Mouse (Mus musculus) embryonic stem cell, embryonic (primary cell): ENCODE data around the gene Mov10.

Experiments used
- CTCF ChIA-PET, 4 experiments: fragments of 300-600 bp in 2 of 4; fragments of 350-600 bp in 2 of 4; sonication (Branson Sonifier 250); formaldehyde crosslinking; loops; one replicate each; lab custom pipeline; 2022; ENCODE audit warnings: inconsistent platforms in 2 of 4; lab: Charles Lee
- POLR2A ChIA-PET, 4 experiments: fragments of 300-600 bp in 2 of 4; fragments of 350-600 bp in 2 of 4; sonication (Branson Sonifier 250); formaldehyde crosslinking; loops; one replicate each; lab custom pipeline; 2022; ENCODE audit warnings: antibody characterized with exemption in 4 of 4, inconsistent platforms in 1 of 4; lab: Charles Lee

The Mov10 gene

DNA sequence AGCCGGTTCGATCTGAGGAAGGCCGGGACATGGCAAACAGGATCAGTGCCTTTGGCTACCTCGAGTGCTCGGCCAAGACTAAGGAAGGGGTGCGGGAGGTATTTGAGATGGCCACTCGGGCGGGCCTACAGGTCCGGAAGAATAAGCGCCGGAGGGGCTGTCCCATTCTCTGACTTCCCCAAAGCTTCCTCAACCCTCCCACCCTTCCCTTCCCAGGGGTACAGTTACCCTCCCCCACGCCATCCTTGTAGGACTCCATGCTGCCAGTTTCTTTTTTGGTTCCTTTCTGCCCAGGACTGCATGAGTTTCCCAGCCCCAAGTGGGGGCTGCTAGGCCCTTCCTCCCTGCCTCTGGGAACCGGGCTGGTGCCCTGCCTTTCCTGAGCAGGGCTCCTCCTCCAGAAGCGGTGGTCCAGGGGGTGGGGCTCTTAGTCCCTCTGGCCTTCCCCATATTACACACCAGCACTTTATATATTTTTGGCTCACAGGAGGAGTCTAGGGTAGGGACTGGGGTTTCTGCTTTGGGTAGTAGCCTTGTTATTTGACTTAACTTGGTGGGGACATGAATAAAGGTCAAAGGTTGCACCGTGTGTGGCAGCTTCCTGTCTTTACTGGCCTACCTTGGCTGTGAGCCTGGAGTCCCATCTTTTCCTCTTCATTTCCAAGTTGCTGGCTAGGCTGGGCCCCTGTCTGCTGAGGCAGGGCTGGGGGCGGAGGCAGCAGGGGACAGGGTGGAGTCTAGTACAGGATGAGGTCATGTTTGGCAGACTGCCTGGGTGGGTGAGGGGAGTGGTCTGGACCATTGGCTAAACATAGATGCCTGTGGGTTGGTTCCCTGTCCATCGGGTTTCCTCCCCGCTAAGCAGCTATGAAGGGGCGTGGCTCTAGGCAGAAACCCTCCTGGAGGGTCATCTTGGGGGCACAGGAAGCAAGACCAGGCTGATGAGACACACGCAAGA lies 24.2 kb downstream of the Mov10 start:
- ChIA-PET CTCF (interaction anchor here (0.6 to 1.4 kb wide), 9 partner anchors 12 to 1196 kb away, joined by 3 to 7 read pairs (median 3); partner anchors contain the start of genes Fam19a3 (in 2 of the 4), Capza1 (in 1 of the 4), Ppm1j (in 1 of the 4) and St7l (in 1 of the 4)), POLR2A (interaction anchor here in 3 of 4 experiments (0.7 to 3.4 kb wide), 25 partner anchors 9 to 265 kb away, joined by 3 to 34 read pairs (median 5); partner anchors contain the start of genes Fam19a3 (in 3 of the 3), Ppm1j (in 3 of the 3), Capza1 (in 2 of the 3) and Mov10 (in 2 of the 3))

DNA sequence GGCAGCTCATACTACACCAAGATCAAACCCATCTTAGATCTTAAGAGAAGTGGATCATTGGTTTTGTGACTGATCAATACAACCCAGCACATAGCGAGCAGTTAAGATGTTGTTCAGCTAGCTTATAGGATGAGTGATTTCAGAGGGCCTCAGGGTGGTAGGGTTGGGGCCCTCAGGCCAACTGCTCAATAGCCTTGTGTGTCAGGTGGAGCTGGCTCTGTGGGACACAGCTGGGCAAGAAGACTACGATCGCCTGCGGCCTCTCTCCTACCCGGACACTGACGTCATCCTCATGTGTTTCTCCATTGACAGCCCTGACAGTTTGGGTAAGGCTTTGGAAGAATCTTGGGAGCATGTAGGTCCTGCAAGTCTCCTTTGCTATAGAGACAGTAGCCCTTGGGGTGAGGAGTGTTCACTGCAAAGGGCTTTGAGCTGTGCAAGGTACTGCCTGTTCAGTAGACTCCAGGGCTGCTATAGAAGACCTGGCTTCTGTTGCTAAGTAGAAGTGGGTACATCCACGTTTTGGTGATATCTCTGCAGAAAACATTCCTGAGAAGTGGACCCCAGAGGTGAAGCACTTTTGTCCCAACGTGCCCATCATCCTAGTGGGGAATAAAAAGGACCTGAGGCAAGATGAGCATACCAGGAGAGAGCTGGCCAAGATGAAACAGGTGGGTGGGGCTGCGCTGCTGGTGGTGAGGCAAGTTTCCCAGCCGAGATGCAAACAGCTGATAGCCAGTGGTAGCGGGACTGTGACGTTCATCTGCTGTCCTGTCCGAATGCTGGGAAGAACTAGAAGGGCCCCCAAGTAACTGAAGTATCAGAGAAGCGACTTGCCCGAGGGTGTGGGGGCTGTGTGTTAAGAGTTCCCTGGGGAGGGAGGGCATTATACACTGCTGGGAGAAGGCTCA lies 25.7 kb downstream of the Mov10 start:
- ChIA-PET CTCF (no interaction called here), POLR2A (interaction anchor here in 3 of 4 experiments (0.6 to 4.9 kb wide), 9 partner anchors 11 to 105 kb away, joined by 3 to 56 read pairs (median 4); partner anchors contain the start of genes Mov10 (in 2 of the 3), Fam19a3 (in 1 of the 3) and Ppm1j (in 1 of the 3))

DNA sequence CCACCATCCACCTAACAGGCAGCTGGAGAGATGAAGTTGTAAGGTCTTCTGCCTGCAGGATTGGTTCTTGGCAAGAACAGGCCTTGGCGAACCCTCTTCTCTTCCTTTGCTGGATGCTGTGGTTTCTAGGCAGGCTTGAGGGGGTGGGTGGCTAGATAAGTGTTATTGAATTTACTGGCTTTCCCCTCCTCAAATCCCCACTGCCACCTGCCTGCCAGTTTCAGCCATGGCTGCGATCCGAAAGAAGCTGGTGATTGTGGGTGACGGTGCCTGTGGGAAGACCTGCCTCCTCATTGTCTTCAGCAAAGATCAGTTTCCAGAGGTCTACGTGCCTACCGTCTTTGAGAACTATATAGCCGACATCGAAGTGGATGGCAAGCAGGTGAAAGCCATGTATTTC lies 26.7 kb downstream of the Mov10 start:
- ChIA-PET CTCF (interaction anchor here in 1 of 4 experiments (0.7 kb wide), 1 partner anchor 1149 kb away, joined by 3 read pairs; no protein-coding TSS in a partner anchor), POLR2A (interaction anchor here in 2 of 4 experiments (0.6 to 4.9 kb wide), 9 partner anchors 11 to 104 kb away, joined by 3 to 56 read pairs (median 6); partner anchors contain the start of genes Ppm1j (in 2 of the 2), Capza1 (in 1 of the 2), Fam19a3 (in 1 of the 2) and Mov10 (in 1 of the 2))

DNA sequence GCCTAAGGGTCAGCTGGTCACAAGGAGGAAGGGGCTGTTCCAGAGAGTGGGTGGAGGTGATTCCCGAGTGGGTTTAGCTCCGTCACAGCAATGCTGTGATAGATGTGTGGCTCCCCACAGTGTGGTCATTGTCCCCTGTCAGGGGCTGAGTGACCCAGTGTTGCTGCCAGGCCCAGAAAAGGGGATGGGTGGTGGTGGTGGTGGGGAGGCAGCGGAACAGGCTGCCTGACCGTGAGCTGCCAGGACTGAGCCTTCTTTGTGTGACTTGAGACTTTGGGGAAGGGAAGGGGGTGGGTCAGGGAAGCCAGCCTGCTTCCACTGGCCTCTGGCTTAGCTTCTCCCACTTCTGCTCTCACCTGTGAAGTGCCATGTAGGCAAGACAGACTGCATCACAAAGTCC lies 27.3 kb downstream of the Mov10 start:
- CTCF ChIA-PET, result interaction anchor here in 2 of 4 experiments (0.6 to 3.1 kb wide), 4 partner anchors 13 to 262 kb away, joined by 3 to 9 read pairs (median 4); partner anchors contain the start of gene Cttnbp2nl (in 1 of the 2)
- POLR2A ChIA-PET, result interaction anchor here in 3 of 4 experiments (0.7 to 4.9 kb wide), 21 partner anchors 10 to 152 kb away, joined by 3 to 56 read pairs (median 4); partner anchors contain the start of genes Mov10 (in 3 of the 3), Capza1 (in 2 of the 3), Ppm1j (in 2 of the 3) and Fam19a3 (in 1 of the 3)

DNA sequence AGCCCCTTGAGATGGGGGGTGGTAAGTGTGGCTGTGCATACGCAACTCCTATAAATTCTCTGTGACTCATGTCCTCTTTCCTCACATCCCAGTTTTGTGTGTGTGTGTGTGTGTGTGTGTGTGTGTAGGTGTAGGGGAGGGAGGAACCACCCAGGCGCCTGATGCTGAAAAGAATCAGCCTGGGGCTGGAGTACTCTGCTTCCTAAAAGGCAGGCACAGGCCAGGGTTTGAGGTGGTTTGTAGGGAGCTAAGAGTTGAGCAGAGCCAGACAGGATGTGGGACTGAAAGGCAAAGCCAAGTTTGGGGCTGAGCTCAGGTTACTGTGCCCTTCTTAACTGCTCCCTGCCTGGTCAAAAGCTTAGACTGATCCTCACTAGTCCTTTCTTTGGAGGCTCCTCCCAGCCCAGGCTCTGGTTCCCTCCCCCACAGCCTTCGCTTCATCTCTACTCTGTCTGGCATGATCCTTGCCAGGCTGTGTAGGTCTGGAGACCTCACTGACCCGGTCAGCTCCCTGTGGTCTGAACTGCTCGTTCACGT lies 27.9 kb downstream of the Mov10 start:
- POLR2A ChIA-PET, result interaction anchor here in 3 of 4 experiments (0.7 to 4.9 kb wide), 25 partner anchors 9 to 268 kb away, joined by 3 to 56 read pairs (median 4); partner anchors contain the start of genes Mov10 (in 3 of the 3), Capza1 (in 2 of the 3), Ppm1j (in 2 of the 3) and Fam19a3 (in 1 of the 3)
- CTCF ChIA-PET, result interaction anchor here in 2 of 4 experiments (0.6 to 3.1 kb wide), 5 partner anchors 13 to 263 kb away, joined by 3 to 9 read pairs (median 4); partner anchors contain the start of gene Cttnbp2nl (in 1 of the 2)

DNA sequence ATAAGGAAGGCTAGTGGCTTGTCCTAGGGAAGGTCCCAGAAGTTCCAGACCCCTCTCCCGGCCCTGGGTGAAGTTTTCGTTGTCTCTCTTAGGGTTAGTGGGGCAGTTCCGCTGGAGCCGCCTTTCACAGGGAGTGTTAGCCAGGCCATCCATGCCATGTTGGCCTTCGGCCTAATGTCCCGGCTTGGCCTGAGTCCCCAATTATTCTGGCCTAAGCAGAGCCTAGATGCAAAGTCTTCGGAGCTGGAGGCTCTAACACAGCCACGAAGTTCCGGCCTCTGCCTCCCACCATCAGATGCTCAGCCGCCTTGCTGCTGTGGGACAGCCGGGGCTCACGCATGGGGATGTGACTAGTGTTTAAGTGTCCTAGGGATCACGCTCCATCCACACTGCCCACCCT lies 28.5 kb downstream of the Mov10 start:
- ChIA-PET CTCF (interaction anchor here in 3 of 4 experiments (0.6 to 3.1 kb wide), 9 partner anchors 13 to 263 kb away, joined by 3 to 17 read pairs (median 6); partner anchors contain the start of gene Cttnbp2nl (in 1 of the 3)), POLR2A (interaction anchor here (0.6 to 4.9 kb wide), 34 partner anchors 9 to 893 kb away, joined by 3 to 56 read pairs (median 5); partner anchors contain the start of genes Mov10 (in 3 of the 4), Capza1 (in 2 of the 4), Ppm1j (in 2 of the 4) and Fam19a3 (in 1 of the 4))

DNA sequence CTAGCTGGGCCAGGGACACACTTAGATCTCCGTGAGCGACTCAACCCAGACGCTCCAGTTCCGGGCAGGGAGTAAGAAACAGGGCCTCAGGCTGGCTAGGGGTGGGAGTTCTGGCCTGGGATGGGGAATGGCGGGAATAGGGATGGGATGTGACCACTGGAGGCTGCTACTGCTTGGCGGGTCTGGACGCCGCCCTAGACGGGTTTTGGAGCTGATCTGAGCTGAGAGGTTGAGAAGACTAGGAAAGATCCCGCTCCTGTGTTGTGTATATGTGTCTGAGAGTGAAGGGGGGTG lies 29.1 kb downstream of the Mov10 start:
- CTCF ChIA-PET, result interaction anchor here (0.6 to 3.1 kb wide), 24 partner anchors 12 to 1110 kb away, joined by 3 to 17 read pairs (median 6); partner anchors contain the start of genes Mov10 (in 2 of the 4) and Capza1 (in 1 of the 4)
- POLR2A ChIA-PET, result interaction anchor here (0.5 to 4.9 kb wide), 35 partner anchors 9 to 893 kb away, joined by 3 to 56 read pairs (median 5); partner anchors contain the start of genes Ppm1j (in 3 of the 4), Capza1 (in 2 of the 4), Mov10 (in 2 of the 4) and St7l (in 2 of the 4)

DNA sequence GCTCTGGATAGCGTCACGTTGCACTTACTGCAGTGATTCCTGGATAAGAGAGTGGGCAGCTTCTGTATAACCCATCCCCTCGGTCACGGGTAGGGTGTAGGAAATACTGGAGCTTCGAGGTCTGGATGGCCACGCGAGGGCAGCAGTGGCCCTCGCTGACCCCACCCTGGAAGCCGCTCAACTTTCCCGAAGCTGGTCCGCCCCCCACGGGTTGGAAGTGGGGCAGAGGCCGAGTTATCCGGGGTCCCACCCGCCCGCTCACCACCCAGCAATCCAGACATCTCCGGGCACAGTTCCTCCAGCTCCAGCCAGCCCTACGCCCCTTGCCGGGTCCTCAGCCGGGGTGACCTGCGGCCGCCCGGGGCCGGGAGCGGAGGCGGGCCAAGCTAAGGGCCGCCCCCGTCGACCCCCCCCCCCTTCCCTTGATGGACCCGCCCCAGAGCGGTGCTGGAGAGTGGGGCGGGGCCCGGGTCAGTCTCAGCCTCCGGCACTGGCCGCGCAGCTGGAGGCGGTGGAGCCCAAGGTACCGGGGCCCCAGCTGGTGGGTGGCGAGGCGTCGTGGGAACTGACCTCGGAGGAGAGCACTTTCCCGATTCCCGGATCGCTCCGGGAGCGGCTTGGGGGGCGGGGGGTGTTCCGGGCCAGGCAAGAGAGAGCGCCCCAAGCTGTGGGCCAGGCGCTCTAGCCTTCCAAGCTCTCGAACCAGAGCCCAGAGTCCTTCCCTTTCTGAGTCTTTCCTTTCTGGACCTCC lies 29.6 kb downstream of the Mov10 start:
- ChIA-PET CTCF (interaction anchor here (0.6 to 3.1 kb wide), 24 partner anchors 11 to 1111 kb away, joined by 3 to 17 read pairs (median 6); partner anchors contain the start of genes Mov10 (in 2 of the 4) and Capza1 (in 1 of the 4)), POLR2A (interaction anchor here (0.5 to 4.9 kb wide), 36 partner anchors 8 to 270 kb away, joined by 3 to 56 read pairs (median 5); partner anchors contain the start of genes Mov10 (in 3 of the 4), Ppm1j (in 3 of the 4), Capza1 (in 2 of the 4) and St7l (in 2 of the 4))

DNA sequence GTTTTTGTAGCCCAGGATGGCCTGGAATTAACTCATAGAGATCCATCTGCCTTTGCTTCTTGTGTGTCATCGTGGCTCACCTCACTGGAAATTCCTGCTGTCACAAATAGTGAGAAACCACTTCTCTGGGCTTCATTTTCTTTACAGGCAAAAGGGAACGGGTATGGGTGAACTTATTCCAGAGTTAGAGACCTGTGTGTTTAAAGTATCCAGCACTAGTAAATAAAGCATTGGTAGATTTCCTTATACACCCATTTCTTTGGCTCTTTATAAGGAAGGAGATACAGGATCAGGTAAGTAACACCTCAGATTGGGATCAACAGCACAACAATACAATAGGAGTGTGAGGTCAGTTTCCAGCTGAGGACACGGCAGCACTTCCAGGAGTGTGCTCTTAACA lies 30.3 kb downstream of the Mov10 start, which contains the start of gene Rhoc:
TSS of gene Rhoc (plus strand) at position 301 of the 400 bp plus-strand sequence.
- CTCF ChIA-PET, result interaction anchor here (0.9 to 3.1 kb wide), 18 partner anchors 11 to 271 kb away, joined by 3 to 17 read pairs (median 6); partner anchors contain the start of gene Mov10 (in 2 of the 4)

DNA sequence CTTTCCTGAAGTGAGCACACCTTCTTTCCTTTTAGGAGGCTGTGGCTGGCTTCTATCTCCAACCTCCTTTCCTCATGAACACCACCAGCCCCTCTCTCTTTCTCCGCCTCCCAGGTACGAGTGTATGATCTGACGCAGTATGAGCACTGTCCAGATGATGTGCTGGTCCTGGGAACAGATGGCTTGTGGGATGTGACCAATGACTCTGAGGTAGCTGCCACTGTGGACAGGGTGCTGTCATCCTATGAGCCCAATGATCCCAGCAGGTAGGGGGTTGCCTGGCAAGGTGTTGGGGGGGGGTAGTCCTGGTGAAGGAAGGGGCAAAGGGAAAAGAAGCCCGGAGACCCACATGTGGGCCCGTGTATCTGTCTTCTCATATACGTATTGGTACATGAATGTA lies 33.1 kb downstream of the Mov10 start:
- POLR2A ChIA-PET, result interaction anchor here in 1 of 4 experiments (1.7 to 2.1 kb wide), 2 partner anchors 9 to 30 kb away, joined by 6 to 7 read pairs; no protein-coding TSS in a partner anchor
- CTCF ChIA-PET, result interaction anchor here in 1 of 4 experiments (0.9 kb wide), 1 partner anchor 27 kb away, joined by 3 read pairs; no protein-coding TSS in a partner anchor

More for the DNA sequence above, 30.3 kb downstream of the Mov10 start, which contains the start of gene Rhoc:
- POLR2A ChIA-PET, result interaction anchor here in 3 of 4 experiments (1.0 to 4.9 kb wide), 21 partner anchors 11 to 271 kb away, joined by 3 to 56 read pairs (median 5); partner anchors contain the start of genes Mov10 (in 3 of the 3), Capza1 (in 2 of the 3), St7l (in 2 of the 3) and Slc16a1 (in 1 of the 3)

DNA sequence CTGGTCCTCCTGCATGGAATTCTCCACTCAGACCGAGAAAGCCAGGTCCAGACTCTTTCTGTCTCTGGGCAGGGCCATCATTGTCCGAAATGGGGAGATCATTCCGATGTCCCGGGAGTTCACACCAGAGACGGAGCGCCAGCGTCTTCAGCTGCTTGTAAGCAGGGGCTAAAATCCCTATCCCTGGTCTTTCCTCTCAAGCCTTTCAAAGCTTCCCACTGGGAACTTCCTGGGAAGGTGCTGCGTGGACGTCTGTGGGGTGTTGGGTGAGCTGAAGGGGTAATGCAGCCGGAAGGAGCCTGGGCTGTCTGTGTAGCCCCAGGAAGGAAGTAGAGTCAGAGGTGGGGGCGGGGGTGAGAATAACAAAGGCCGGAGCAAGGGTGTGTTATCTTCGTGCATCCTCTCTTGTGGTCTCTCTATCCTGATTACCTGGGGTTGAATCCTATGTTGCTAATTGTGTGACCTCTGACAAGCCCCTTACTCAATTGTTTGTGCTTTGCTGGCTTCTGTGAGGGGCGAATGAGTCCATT lies 34.3 kb downstream of the Mov10 start:
- POLR2A ChIA-PET, result interaction anchor here in 2 of 4 experiments (0.9 to 2.1 kb wide), 4 partner anchors 11 to 142 kb away, joined by 6 to 7 read pairs (median 6); no protein-coding TSS in a partner anchor
- CTCF ChIA-PET, result interaction anchor here in 2 of 4 experiments (0.7 kb wide), 2 partner anchors 61 to 177 kb away, joined by 3 to 5 read pairs; no protein-coding TSS in a partner anchor

DNA sequence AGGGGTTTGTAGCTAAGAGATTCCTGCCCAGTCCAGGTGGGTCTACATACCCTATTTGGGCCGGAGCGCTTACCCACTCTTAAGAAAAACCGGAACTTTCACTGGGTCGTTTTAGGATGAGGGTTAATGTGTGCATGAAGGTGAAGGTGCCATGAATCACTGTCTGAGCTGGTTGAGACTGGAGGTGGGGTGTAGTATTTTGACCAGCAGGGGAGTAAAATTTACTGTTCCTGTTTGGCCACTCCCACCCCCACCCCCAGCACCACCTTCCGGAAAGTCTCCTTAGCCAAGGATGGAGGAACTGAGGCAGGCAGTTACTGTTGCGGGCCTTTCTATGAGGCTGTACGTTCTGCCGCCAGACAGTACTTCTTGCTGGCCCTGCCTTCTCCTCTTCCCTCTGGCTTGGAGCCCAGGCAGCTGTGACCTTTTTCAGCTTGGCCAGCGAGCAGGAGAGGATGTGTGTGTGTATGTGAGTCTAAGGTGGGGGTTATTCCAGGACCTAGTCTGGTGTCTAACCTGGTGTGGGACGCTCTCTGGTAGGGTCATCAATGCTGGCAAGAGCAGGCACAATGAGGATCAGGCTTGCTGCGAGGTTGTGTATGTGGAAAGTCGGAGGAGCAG lies 36.2 kb downstream of the Mov10 start:
- ChIA-PET CTCF (interaction anchor here in 3 of 4 experiments (0.5 to 4.0 kb wide), 12 partner anchors 10 to 277 kb away, joined by 3 to 37 read pairs (median 6); partner anchors contain the start of gene Mov10 (in 1 of the 3)), POLR2A (interaction anchor here in 3 of 4 experiments (0.5 to 4.4 kb wide), 17 partner anchors 8 to 308 kb away, joined by 3 to 28 read pairs (median 6); partner anchors contain the start of gene Lrig2 (in 1 of the 3))

DNA sequence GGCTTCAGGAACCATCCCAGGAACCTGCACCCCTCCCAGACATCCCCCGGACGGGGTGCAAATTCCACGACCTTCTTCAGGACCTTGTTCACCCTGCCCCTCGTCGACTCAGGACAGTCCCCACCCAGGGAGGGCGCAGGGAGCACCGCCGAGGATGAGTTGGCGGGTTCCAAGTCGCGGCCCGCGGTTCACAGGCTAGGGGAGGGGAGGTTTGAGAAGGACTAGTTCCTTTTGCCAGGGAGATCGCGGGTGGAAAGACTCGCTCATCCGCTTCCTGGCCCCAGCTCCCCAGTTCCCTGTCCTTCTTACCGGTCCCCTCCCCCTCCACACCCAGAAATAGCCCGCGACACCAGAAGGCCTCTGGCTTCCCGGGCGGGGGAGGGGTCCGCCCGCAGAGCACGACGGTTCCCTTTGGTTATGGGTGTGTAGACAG lies 36.9 kb downstream of the Mov10 start, which contains the start of gene Fam19a3:
TSS of gene Fam19a3 (minus strand) at position 370 of the 433 bp plus-strand sequence.
- CTCF ChIA-PET, result interaction anchor here (0.5 to 4.0 kb wide), 18 partner anchors 9 to 277 kb away, joined by 3 to 37 read pairs (median 5); no protein-coding TSS in a partner anchor
- POLR2A ChIA-PET, result interaction anchor here in 3 of 4 experiments (0.5 to 4.4 kb wide), 24 partner anchors 8 to 270 kb away, joined by 3 to 28 read pairs (median 4); partner anchors contain the start of genes Capza1 (in 2 of the 3), Lrig2 (in 1 of the 3) and St7l (in 1 of the 3)
